9 mouse cellular contexts compared by ENCODE assay signal in genomic region chr4:134288397-134289256, GRCm38 (mm10). TPM values are rescaled to one million over a fixed set of nuclear protein-coding genes. Genes with fewer than 3 reads are reported as not detected.
DNase-seq lines count a peak whose midpoint lies in the region; ATAC-seq and TF ChIP-seq lines count a peak whose summit lies in the region.
"Had no signal": no experiment of that assay in that cellular context is flagged by ENCODE, and none has a peak within 500 bp of the region (broad histone marks: within the 10 kb centered on the region; RNA-seq: fewer than 3 reads in every experiment).

No protein-coding gene starts in this region.

- H3K36me3 ChIP-seq in heart, embryonic 11.5 days (ENCODE audit: control insufficient read depth, insufficient read depth, low read length): peaks cover 4% of the 10 kb centered on the region; the same call in 1 of the 2 replicates
- H3K36me3 ChIP-seq in hindbrain, embryonic 11.5 days (ENCODE audit: control insufficient read depth, insufficient read depth, low read length): no peaks in the 10 kb centered on the region
- peaks cover 12% of the 10 kb centered on the region for H3K36me3 ChIP-seq in megakaryocyte, embryonic 14.5 days (replicated peaks; ENCODE audit: low read length)

- no peaks in the 10 kb centered on the region for H3K27me3 ChIP-seq in heart, embryonic 11.5 days (ENCODE audit: control insufficient read depth, insufficient read depth, low read length)
- H3K27me3 ChIP-seq in hindbrain, embryonic 11.5 days (ENCODE audit: control insufficient read depth, insufficient read depth, low read length): no peaks in the 10 kb centered on the region
- H3K27me3 ChIP-seq in megakaryocyte, embryonic 14.5 days (replicated peaks): peaks cover 8% of the 10 kb centered on the region

- intact Hi-C loops in heart, postnatal 36 days (cut with DNase I): loop anchor here (1.0 kb wide), 1 partner anchor 41 kb away; no protein-coding TSS in a partner anchor

- peak overlapping the region; percentile 98 for H3K9ac ChIP-seq in heart, embryonic 11.5 days (ENCODE audit: low read depth, low read length)
- peak overlapping the region; percentile 99 for H3K9ac ChIP-seq in hindbrain, embryonic 11.5 days (ENCODE audit: low read depth, low read length)

- no peak for TF ChIP-seq POLR2A in brain, embryonic 14.5 days (IDR thresholded peaks at IDR 0.05; ENCODE audit: borderline replicate concordance, extremely low read depth, insufficient read depth, insufficient read length, poor library complexity, severe bottlenecking)

- peaks cover 35% of the 10 kb centered on the region for H3K4me1 ChIP-seq in heart, embryonic 11.5 days (ENCODE audit: control insufficient read depth, insufficient read depth, low read length)
- H3K4me1 ChIP-seq in hindbrain, embryonic 11.5 days (replicated peaks; ENCODE audit: control insufficient read depth, insufficient read depth, low read length): 0 out of 2 replicates have a peak, but pooled peaks cover 5% of the 10 kb centered on the region
- H3K4me1 ChIP-seq in megakaryocyte, embryonic 14.5 days: peaks cover 56% of the 10 kb centered on the region

- WGBS in heart, embryonic 11.5 days (ENCODE audit: insufficient replicate concordance): 34% methylated on average over 11 of the region's 11 CpGs
- WGBS in hindbrain, embryonic 11.5 days: 44% methylated on average over 11 of the region's 11 CpGs

- peak overlapping the region; percentile 100 for H3K27ac ChIP-seq in heart, embryonic 11.5 days (ENCODE audit: low read depth, low read length)
- no peak overlapping the region for H3K27ac ChIP-seq in hindbrain, embryonic 11.5 days (ENCODE audit: low read depth, low read length)

- DNase-seq in heart, postnatal 36 days: no peak
- DNase-seq in brain, embryonic 14.5 days (ENCODE audit: low read depth): peak; percentile 7
- DNase-seq in hindbrain, embryonic 11.5 days (ENCODE audit: low spot score): no peak
- no peak for DNase-seq in left cerebral cortex, adult 18-20 months (ENCODE audit: low spot score in 2 of 2)
- no peak for DNase-seq in lung, postnatal 4 days

- H3K4me3 ChIP-seq in heart, embryonic 11.5 days (ENCODE audit: low read depth, low read length): peak overlapping the region; percentile 99
- H3K4me3 ChIP-seq in hindbrain, embryonic 11.5 days (ENCODE audit: low read depth, low read length): peak overlapping the region; percentile 98
- peak overlapping the region; percentile 99 for H3K4me3 ChIP-seq in megakaryocyte, embryonic 14.5 days (replicated peaks)

- no peaks in the 10 kb centered on the region for H3K9me3 ChIP-seq in heart, embryonic 11.5 days (replicated peaks; ENCODE audit: control insufficient read depth, low read length)
- no peaks in the 10 kb centered on the region for H3K9me3 ChIP-seq in hindbrain, embryonic 11.5 days (ENCODE audit: control insufficient read depth, low read length)
- no peaks in the 10 kb centered on the region for H3K9me3 ChIP-seq in megakaryocyte, embryonic 14.5 days

- TF ChIP-seq CTCF in brain, embryonic 14.5 days (IDR thresholded peaks at IDR 0.05; ENCODE audit: borderline replicate concordance, extremely low read depth, insufficient read depth, insufficient read length): no peak

- ATAC-seq in heart, embryonic 11.5 days (replicated peaks; ENCODE audit: insufficient number of reproducible peaks, low FRiP score, low TSS enrichment): no peak
- ATAC-seq in hindbrain, embryonic 11.5 days (ENCODE audit: low FRiP score): no peak
- ATAC-seq in monocyte, adult 5-6 weeks (replicated peaks; ENCODE audit: insufficient number of reproducible peaks, low FRiP score, low TSS enrichment, poor library complexity, severe bottlenecking): no peak

- peak overlapping the region; percentile 72 for H3K4me2 ChIP-seq in heart, embryonic 11.5 days
- H3K4me2 ChIP-seq in hindbrain, embryonic 11.5 days (replicated peaks; ENCODE audit: low read depth, low read length): peak overlapping the region; percentile 80

RNA-seq across cellular contexts. Expression of gene Pdik1l, which starts 0.9 kb away (rescaled TPM):
- 13.7 and 16.3 TPM in 2 replicates for polyA plus RNA-seq in heart, embryonic 11.5 days (2014; fragmentation: Nextera tagmentation; extraction: Ambion mirVana)
- 1 to 10 TPM; 7.9 to 8.2 TPM for total RNA-seq in heart, postnatal 36 days (2021)
- polyA plus RNA-seq in brain, embryonic 14.5 days (2012; rRNA removed): 18.8 and 20.7 TPM in 2 replicates
- 23.5 and 25.1 TPM in 2 replicates for polyA plus RNA-seq in hindbrain, embryonic 11.5 days (2014; fragmentation: Nextera tagmentation; extraction: Ambion mirVana)
- polyA plus RNA-seq in megakaryocyte, embryonic 14.5 days (2012; ENCODE audit: insufficient read depth, low replicate concordance): 0.20 TPM in 1 of 2 replicates, not detected in the other
- total RNA-seq in monocyte, adult 5-6 weeks (2017): 14.7 to 25.2 TPM (median 21.5 TPM) in 3 replicates
- 10 to 100 TPM; 18.7 to 24.4 TPM for total RNA-seq in left cerebral cortex, adult 18-20 months (2021)

RNA-seq across cellular contexts. Expression of gene Trim63, which starts 26.3 kb away (rescaled TPM):
- 21.6 and 22.1 TPM in 2 replicates for polyA plus RNA-seq in heart, embryonic 11.5 days (2014; fragmentation: Nextera tagmentation; extraction: Ambion mirVana)
- 100 to 1,000 TPM; 234 to 314 TPM for total RNA-seq in heart, postnatal 36 days (2021)
- 0.13 and 0.33 TPM in 2 replicates for polyA plus RNA-seq in brain, embryonic 14.5 days (2012; rRNA removed)
- polyA plus RNA-seq in hindbrain, embryonic 11.5 days (2014; fragmentation: Nextera tagmentation; extraction: Ambion mirVana): 0.12 and 0.32 TPM in 2 replicates
- polyA plus RNA-seq in megakaryocyte, embryonic 14.5 days (2012; ENCODE audit: insufficient read depth, low replicate concordance): not detected in 2 replicates
- not detected in 3 replicates for total RNA-seq in monocyte, adult 5-6 weeks (2017)
- total RNA-seq in left cerebral cortex, adult 18-20 months (2021): under 1 TPM; 0.30 to 0.35 TPM
- polyA plus RNA-seq: liver, adult 2 months had no signal

RNA-seq across cellular contexts. Expression of gene Grrp1, which starts 34.7 kb away (rescaled TPM):
- 3.7 and 4.4 TPM in 2 replicates for polyA plus RNA-seq in heart, embryonic 11.5 days (2014; fragmentation: Nextera tagmentation; extraction: Ambion mirVana)
- 1 to 10 TPM; 6.1 to 9.5 TPM for total RNA-seq in heart, postnatal 36 days (2021)
- 16.5 and 16.6 TPM in 2 replicates for polyA plus RNA-seq in brain, embryonic 14.5 days (2012; rRNA removed)
- polyA plus RNA-seq in hindbrain, embryonic 11.5 days (2014; fragmentation: Nextera tagmentation; extraction: Ambion mirVana): 5.1 and 5.7 TPM in 2 replicates
- not detected in 2 replicates for polyA plus RNA-seq in megakaryocyte, embryonic 14.5 days (2012; ENCODE audit: insufficient read depth, low replicate concordance)
- total RNA-seq in monocyte, adult 5-6 weeks (2017): not detected in 3 replicates
- total RNA-seq in left cerebral cortex, adult 18-20 months (2021): 1 to 10 TPM; 2.2 to 3.8 TPM

RNA-seq across cellular contexts. Expression of gene Gm30191, which starts 41.9 kb away (rescaled TPM):
- not detected in 2 replicates for polyA plus RNA-seq in heart, embryonic 11.5 days (2014; fragmentation: Nextera tagmentation; extraction: Ambion mirVana)
- total RNA-seq in heart, postnatal 36 days (2021): not detected
- 0.33 and 0.64 TPM in 2 replicates for polyA plus RNA-seq in brain, embryonic 14.5 days (2012; rRNA removed)
- polyA plus RNA-seq in hindbrain, embryonic 11.5 days (2014; fragmentation: Nextera tagmentation; extraction: Ambion mirVana): 0.42 and 0.56 TPM in 2 replicates
- not detected in 2 replicates for polyA plus RNA-seq in megakaryocyte, embryonic 14.5 days (2012; ENCODE audit: insufficient read depth, low replicate concordance)
- total RNA-seq in monocyte, adult 5-6 weeks (2017): not detected in 3 replicates
- total RNA-seq in left cerebral cortex, adult 18-20 months (2021): not detected
- total RNA-seq: liver, adult 2 months had no signal
- polyA plus RNA-seq: liver, adult 2 months had no signal

RNA-seq across cellular contexts. Expression of gene Zfp593, which starts 43.2 kb away (rescaled TPM):
- polyA plus RNA-seq in heart, embryonic 11.5 days (2014; fragmentation: Nextera tagmentation; extraction: Ambion mirVana): 11.5 and 12.4 TPM in 2 replicates
- 1 to 10 TPM; 2.6 to 3.7 TPM for total RNA-seq in heart, postnatal 36 days (2021)
- 14.5 and 19.0 TPM in 2 replicates for polyA plus RNA-seq in brain, embryonic 14.5 days (2012; rRNA removed)
- polyA plus RNA-seq in hindbrain, embryonic 11.5 days (2014; fragmentation: Nextera tagmentation; extraction: Ambion mirVana): 18.3 and 20.4 TPM in 2 replicates
- 27.6 and 28.1 TPM in 2 replicates for polyA plus RNA-seq in megakaryocyte, embryonic 14.5 days (2012; ENCODE audit: insufficient read depth, low replicate concordance)
- 2.8 to 8.7 TPM (median 6.0 TPM) in 3 replicates for total RNA-seq in monocyte, adult 5-6 weeks (2017)
- total RNA-seq in left cerebral cortex, adult 18-20 months (2021): 10 to 100 TPM; 11.6 to 12.2 TPM

Comparison
In these comparisons a context has a peak if more than half of its experiments do, and no peak if none do; other contexts are left out.
1. RNA of gene Pdik1l, which starts 0.9 kb away (polyA plus RNA-seq): 23.5 to 25.1 TPM in hindbrain, embryonic 11.5 days, 18.8 to 20.7 TPM in brain, embryonic 14.5 days and 13.7 to 16.3 TPM in heart, embryonic 11.5 days; 0.20 TPM in megakaryocyte, embryonic 14.5 days; every median in the first group is over 10 times any median in the second.
2. RNA of gene Trim63, which starts 26.3 kb away (polyA plus RNA-seq): 21.6 to 22.1 TPM in heart, embryonic 11.5 days; 0.13 to 0.33 TPM in brain, embryonic 14.5 days, 0.12 to 0.32 TPM in hindbrain, embryonic 11.5 days and not detected in megakaryocyte, embryonic 14.5 days; every median in the first group is over 10 times any median in the second.
3. Peak in every context shown above with its lines, with median percentiles within 50 percentile points of each other: H3K4me3 ChIP-seq.